Mouse (Mus musculus) thymus, adult 2 months (tissue): ENCODE measurements around the gene Arhgap10. TPM values are rescaled to one million over a fixed set of nuclear protein-coding genes. Genes with fewer than 3 reads are reported as not detected.

ENCODE experiments used
- DNase-seq: peaks from one replicate; pipeline ENCODE4 v3.0.0; 2021
- H3K27ac ChIP-seq: fragments of 200-500 bp; 2 replicates; pipeline ENCODE4 v1.5.1; 2012; ENCODE audit warnings: low read length, control low read depth; ENCODE audit not compliant: control insufficient read depth, insufficient read depth
- H3K27me3 ChIP-seq: fragments of 200-500 bp; 2 replicates; pipeline ENCODE4 v1.6.1; 2012; ENCODE audit warnings: mild to moderate bottlenecking, low read length, moderate library complexity, mixed read lengths; ENCODE audit not compliant: control insufficient read depth, insufficient read depth
- H3K36me3 ChIP-seq: fragments of 200-500 bp; 2 replicates; pipeline ENCODE4 v1.6.1; 2012; ENCODE audit warnings: mild to moderate bottlenecking, low read length, moderate library complexity; ENCODE audit not compliant: control insufficient read depth, insufficient read depth
- H3K4me1 ChIP-seq: fragments of 200-500 bp; replicated peaks from 2 replicates; pipeline ENCODE4 v1.6.1; 2012; ENCODE audit warnings: low read length; ENCODE audit not compliant: control insufficient read depth, insufficient read depth
- H3K4me3 ChIP-seq: fragments of 200-500 bp; 2 replicates; pipeline ENCODE4 v1.5.1; 2012; ENCODE audit warnings: mild to moderate bottlenecking, low read length, control low read depth, moderate library complexity; ENCODE audit not compliant: control insufficient read depth, insufficient read depth
- CTCF ChIP-seq: fragments of 200-500 bp; IDR thresholded peaks from 2 replicates; pipeline ENCODE4 v1.5.1; 2012; ENCODE audit warnings: mild to moderate bottlenecking, control low read depth, low read length, moderate library complexity, borderline replicate concordance; ENCODE audit not compliant: control insufficient read depth, poor library complexity, insufficient read depth; ENCODE audit errors: extremely low read depth
- POLR2A ChIP-seq: fragments of 200-500 bp; IDR thresholded peaks from 2 replicates; pipeline ENCODE4 v1.6.1; 2012; ENCODE audit warnings: mild to moderate bottlenecking, low read length, control low read depth, moderate library complexity; ENCODE audit not compliant: control insufficient read depth, poor library complexity, insufficient read depth; ENCODE audit errors: extremely low read depth
- WGBS: fragments of 180-500 bp; shearing (Covaris S2); methylation state at CpG from one replicate; pipeline ENCODE4 v1.1.7; 2018; 5-methylcytosine and 5-hydroxymethylcytosine counted together
- polyA plus RNA-seq: library from polyadenylated mRNA; depleted of rRNA; stranded (reverse); fragments of >200 nt; gene quantifications from 2 replicates; pipeline ENCODE4 v1.2.3, GENCODE M21; 2012

Gene Arhgap10
- polyA plus RNA-seq, 1 experiment: 12.9 TPM

DNA sequence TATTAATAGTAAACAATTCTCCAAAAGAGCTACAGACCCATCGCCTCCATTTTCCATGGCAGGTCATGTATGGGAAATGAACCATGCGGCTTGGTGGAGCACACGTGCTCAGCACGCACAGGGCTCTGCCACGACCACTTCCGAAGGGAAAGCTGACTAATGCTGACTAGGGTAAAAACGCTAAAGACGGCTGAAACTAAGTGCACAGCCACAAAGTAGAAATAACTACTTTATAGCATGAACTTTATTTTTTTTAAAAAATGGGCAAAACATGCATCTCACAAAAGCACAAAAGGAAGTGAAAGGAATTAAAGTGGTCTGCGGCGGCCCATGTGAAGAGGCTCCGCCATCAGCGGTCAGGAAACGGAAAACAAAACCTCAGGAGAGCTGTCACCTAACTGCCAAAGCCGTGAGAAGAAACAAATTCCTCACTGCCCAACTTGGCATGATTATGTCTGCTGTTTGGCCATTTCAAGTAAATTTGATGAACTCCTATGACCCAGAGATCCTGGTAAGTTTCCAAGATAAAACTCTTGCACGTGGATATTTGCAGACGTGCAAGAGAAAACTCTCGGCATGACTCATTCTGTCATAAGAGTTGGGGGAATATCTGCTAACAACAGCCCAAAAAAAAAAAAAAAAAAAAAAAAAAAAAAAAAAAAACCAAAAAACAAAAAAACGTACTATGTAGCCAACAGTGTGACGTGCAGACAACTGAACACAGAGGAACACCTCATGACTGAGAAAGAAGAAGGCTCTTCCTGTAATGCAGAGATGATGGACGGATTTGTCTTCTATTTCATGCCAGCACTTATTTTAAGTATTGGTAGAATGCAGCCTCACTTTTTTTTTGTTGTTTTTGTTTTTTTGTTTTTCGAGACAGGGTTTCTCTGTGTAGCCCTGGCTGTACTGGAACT is 66.0 kb downstream of the Arhgap10 start:
- H3K36me3 ChIP-seq: no peaks in the 10 kb centered on the region
- H3K27me3 ChIP-seq: no peaks in the 10 kb centered on the region
- TF ChIP-seq CTCF: no peak
- no peak for TF ChIP-seq POLR2A
- WGBS: 31% methylated on average over 21 of the region's 21 CpGs
- peak overlapping the region; percentile 1; the same call in 1 of the 2 replicates for H3K4me3 ChIP-seq
- no peak overlapping the region for H3K27ac ChIP-seq
- peak; percentile 16 for DNase-seq
- peaks cover 20% of the 10 kb centered on the region for H3K4me1 ChIP-seq

GRCm38 (mm10) chr8:77451052-77451451 is 66.7 kb downstream of the Arhgap10 start:
- DNase-seq: no peak
- Histone ChIP-seq H3K36me3 (no peaks in the 10 kb centered on the region), H3K4me1 (peaks cover 20% of the 10 kb centered on the region), H3K27ac (no peak overlapping the region), H3K27me3 (no peaks in the 10 kb centered on the region), H3K4me3 (no peak overlapping the region)
- WGBS: 74% methylated on average over 5 of the region's 5 CpGs
- TF ChIP-seq POLR2A: no peak
- TF ChIP-seq CTCF: no peak

DNA sequence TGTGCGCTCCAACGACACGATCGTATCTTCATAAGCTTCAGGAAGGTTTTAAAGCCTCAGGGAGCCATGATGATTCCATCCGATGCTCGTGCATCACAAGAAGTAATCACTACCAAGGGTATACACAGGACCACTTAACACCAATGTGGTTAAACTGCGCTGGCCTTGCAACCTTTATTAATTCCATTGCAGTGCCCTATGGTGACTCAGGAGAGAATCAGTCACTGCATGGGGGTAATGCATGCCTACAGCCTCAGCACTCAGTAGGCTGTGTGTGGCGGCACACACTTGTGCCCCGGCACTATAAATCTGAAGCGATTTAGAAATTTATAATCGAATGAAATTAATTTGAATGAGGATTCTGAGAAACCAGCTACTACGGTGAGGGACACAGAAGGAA is 71.5 kb downstream of the Arhgap10 start:
- no peak for DNase-seq
- Histone ChIP-seq H3K27ac (no peak overlapping the region), H3K27me3 (no peaks in the 10 kb centered on the region), H3K4me1 (peaks cover 8% of the 10 kb centered on the region), H3K36me3 (no peaks in the 10 kb centered on the region), H3K4me3 (no peak overlapping the region)
- whole genome bisulfite sequencing: 97% methylated on average over 12 of the region's 12 CpGs
- TF ChIP-seq CTCF: no peak
- no peak for TF ChIP-seq POLR2A

DNA sequence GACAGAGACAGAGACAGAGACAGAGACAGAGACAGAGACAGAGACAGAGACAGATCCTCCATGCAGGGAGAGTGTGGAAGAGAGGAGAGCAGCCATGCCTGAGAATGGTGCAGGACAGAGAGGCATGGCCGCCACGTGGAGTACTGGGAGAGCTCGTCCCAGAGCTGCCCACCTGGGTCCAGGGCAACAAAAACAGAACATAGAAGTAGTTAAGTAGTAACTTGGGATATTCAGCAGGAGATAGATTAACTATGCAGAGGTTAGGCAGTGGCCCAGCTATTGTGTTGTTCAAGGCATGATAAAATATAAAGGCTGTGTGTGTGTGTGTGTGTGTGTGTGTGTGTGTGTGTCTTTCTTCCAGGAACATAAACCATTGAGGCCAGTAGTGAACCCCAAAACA is 72.1 kb downstream of the Arhgap10 start:
- WGBS: 95% methylated on average over 3 of the region's 3 CpGs
- H3K27ac ChIP-seq: no peak overlapping the region
- no peak for DNase-seq
- H3K27me3 ChIP-seq: no peaks in the 10 kb centered on the region
- no peak for TF ChIP-seq CTCF
- no peak for TF ChIP-seq POLR2A
- no peak overlapping the region for H3K4me3 ChIP-seq
- no peaks in the 10 kb centered on the region for H3K36me3 ChIP-seq
- H3K4me1 ChIP-seq: peaks cover 2% of the 10 kb centered on the region

- TF ChIP-seq CTCF (no peak), POLR2A (no peak)
- no peaks in the 10 kb centered on the region for H3K4me1 ChIP-seq
These were observed 73.4 kb downstream of the Arhgap10 start for GRCm38 (mm10) chr8:77444166-77444870.

GRCm38 (mm10) chr8:77442452-77442851 is 75.3 kb downstream of the Arhgap10 start:
- Histone ChIP-seq H3K4me3 (no peak overlapping the region), H3K36me3 (no peaks in the 10 kb centered on the region), H3K27ac (no peak overlapping the region), H3K4me1 (no peaks in the 10 kb centered on the region), H3K27me3 (no peaks in the 10 kb centered on the region)
- DNase-seq: no peak
- TF ChIP-seq CTCF (no peak), POLR2A (no peak)
- 89% methylated on average over 7 of the region's 7 CpGs for WGBS

More at GRCm38 (mm10) chr8:77444166-77444870, 73.4 kb downstream of the Arhgap10 start:
- DNase-seq: no peak
- no peak overlapping the region for H3K4me3 ChIP-seq
- no peaks in the 10 kb centered on the region for H3K36me3 ChIP-seq
- no peak overlapping the region for H3K27ac ChIP-seq
- WGBS: 94% methylated on average over 10 of the region's 10 CpGs
- no peaks in the 10 kb centered on the region for H3K27me3 ChIP-seq

DNA sequence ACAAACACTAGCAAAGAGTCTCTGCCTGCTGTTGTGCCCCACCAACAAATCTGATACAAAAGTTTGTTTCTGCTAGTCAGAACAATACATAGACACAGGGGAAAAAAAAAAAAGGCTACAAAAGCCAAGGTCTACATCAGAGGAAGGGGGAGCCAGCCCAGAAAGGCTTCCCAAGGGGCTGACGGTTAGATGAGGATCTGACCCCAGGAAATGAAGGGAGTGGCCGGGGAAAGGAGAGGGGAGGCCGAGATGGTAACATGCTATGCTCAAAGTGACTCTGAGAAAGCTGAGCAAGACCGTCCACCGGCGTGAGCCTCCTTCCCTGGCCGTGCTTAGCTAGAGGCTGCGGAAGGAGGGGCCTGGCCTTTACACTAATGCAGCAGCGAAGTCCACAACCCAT is 76.8 kb downstream of the Arhgap10 start:
- TF ChIP-seq POLR2A: no peak
- no peak for TF ChIP-seq CTCF
- H3K4me1 ChIP-seq: peaks cover 8% of the 10 kb centered on the region; the same call in 1 of the 2 replicates
- H3K27me3 ChIP-seq: no peaks in the 10 kb centered on the region
- no peak overlapping the region for H3K4me3 ChIP-seq
- DNase-seq: no peak
- H3K36me3 ChIP-seq: no peaks in the 10 kb centered on the region
- H3K27ac ChIP-seq: no peak overlapping the region
- WGBS: 91% methylated on average over 9 of the region's 9 CpGs
